ENCODE assay signal across 8 mouse cellular contexts in genomic region chr17:6827740-6828461, GRCm38 (mm10). TPM values are rescaled to one million over a fixed set of nuclear protein-coding genes. Genes with fewer than 3 reads are reported as not detected.
DNase-seq lines count a peak whose midpoint lies in the region; ATAC-seq and TF ChIP-seq lines count a peak whose summit lies in the region.

No protein-coding gene starts in this region.

- peak; percentile 95 for ATAC-seq in heart, embryonic 11.5 days (replicated peaks; ENCODE audit: insufficient number of reproducible peaks, low FRiP score, low TSS enrichment)
- peak; percentile 98 for ATAC-seq in kidney, embryonic 16.5 days (ENCODE audit: low FRiP score, low TSS enrichment)

- H3K36me3 ChIP-seq in C2C12 (ENCODE audit: control insufficient read depth, insufficient read depth) (no peaks in the 10 kb centered on the region), myocyte (ENCODE audit: control insufficient read depth, insufficient read depth) (no peaks in the 10 kb centered on the region)
- no peaks in the 10 kb centered on the region for H3K36me3 ChIP-seq in erythroblast, embryonic 14.5 days (ENCODE audit: control insufficient read depth)
- H3K36me3 ChIP-seq in heart, embryonic 11.5 days (ENCODE audit: control insufficient read depth, insufficient read depth, low read length): no peaks in the 10 kb centered on the region
- H3K36me3 ChIP-seq in kidney, embryonic 16.5 days (ENCODE audit: insufficient read depth, low read length): no peaks in the 10 kb centered on the region
- H3K36me3 ChIP-seq in liver, adult 2 months (ENCODE audit: control insufficient read depth, insufficient read depth, low read length): no peaks in the 10 kb centered on the region
- H3K36me3 ChIP-seq in splenic B cell, adult 2 months (ENCODE audit: control insufficient read depth, insufficient read depth, low read length, poor library complexity, severe bottlenecking): no peaks in the 10 kb centered on the region

- H3K4me3 ChIP-seq in C2C12 (ENCODE audit: insufficient read depth, poor library complexity, severe bottlenecking) (peak overlapping the region; percentile 32), myocyte (peak overlapping the region; percentile 46)
- peak overlapping the region; percentile 76 for H3K4me3 ChIP-seq in erythroblast, embryonic 14.5 days (replicated peaks)
- H3K4me3 ChIP-seq in heart, embryonic 11.5 days (ENCODE audit: low read depth, low read length): peak overlapping the region; percentile 64
- peak overlapping the region; percentile 68 for H3K4me3 ChIP-seq in kidney, embryonic 16.5 days (ENCODE audit: low read length)
- peak overlapping the region; percentile 74 for H3K4me3 ChIP-seq in liver, adult 2 months (ENCODE audit: insufficient read depth, low read depth, low read length)

- peak overlapping the region; percentile 87 for H3K9ac ChIP-seq in heart, embryonic 11.5 days (ENCODE audit: low read depth, low read length)
- H3K9ac ChIP-seq in kidney, embryonic 16.5 days (replicated peaks; ENCODE audit: low read length): peak overlapping the region; percentile 84
- H3K9ac ChIP-seq in liver, adult 2 months (ENCODE audit: low read depth, low read length): peak overlapping the region; percentile 62

- H3K9me3 ChIP-seq in erythroblast, embryonic 14.5 days (ENCODE audit: control insufficient read depth, low read length): peaks cover 3% of the 10 kb centered on the region; the same call in 1 of the 2 replicates
- no peaks in the 10 kb centered on the region for H3K9me3 ChIP-seq in heart, embryonic 11.5 days (replicated peaks; ENCODE audit: control insufficient read depth, low read length)
- no peaks in the 10 kb centered on the region for H3K9me3 ChIP-seq in kidney, embryonic 16.5 days (ENCODE audit: low read length)

- H3K79me2 ChIP-seq in C2C12 (ENCODE audit: control insufficient read depth, insufficient read depth) (no peaks in the 10 kb centered on the region), myocyte (ENCODE audit: control insufficient read depth, insufficient read depth) (no peaks in the 10 kb centered on the region)
- H3K79me2 ChIP-seq in liver, adult 2 months (ENCODE audit: control insufficient read depth, insufficient read depth, low read length): no peaks in the 10 kb centered on the region

- H3K79me3 ChIP-seq in C2C12 (ENCODE audit: low read depth): no peaks in the 10 kb centered on the region

- TF ChIP-seq CTCF in C2C12 (IDR thresholded peaks at IDR 0.05; ENCODE audit: control insufficient read depth, insufficient read depth, insufficient read length): no peak
- no peak for TF ChIP-seq CTCF in brain, embryonic 14.5 days (IDR thresholded peaks at IDR 0.05; ENCODE audit: borderline replicate concordance, extremely low read depth, insufficient read depth, insufficient read length)
- no peak for TF ChIP-seq CTCF in liver, adult 2 months (IDR thresholded peaks at IDR 0.05; ENCODE audit: low read depth, low read length)

- H3K27ac ChIP-seq in heart, embryonic 11.5 days (ENCODE audit: low read depth, low read length): peak overlapping the region; percentile 97
- peak overlapping the region; percentile 99 for H3K27ac ChIP-seq in kidney, embryonic 16.5 days (ENCODE audit: low read length)
- H3K27ac ChIP-seq in liver, adult 2 months (replicated peaks; ENCODE audit: insufficient read depth, low read depth, low read length): peak overlapping the region; percentile 75

- WGBS in heart, embryonic 11.5 days (ENCODE audit: insufficient replicate concordance): 1% methylated on average over 64 of the region's 64 CpGs
- WGBS in kidney, embryonic 16.5 days: 1% methylated on average over 64 of the region's 64 CpGs
- WGBS in liver, adult 2 months: 1% methylated on average over 64 of the region's 64 CpGs

- H3ac ChIP-seq in C2C12 (ENCODE audit: control insufficient read depth, insufficient read length, low read depth): peak overlapping the region; percentile 98
- peak overlapping the region; percentile 12 for H3ac ChIP-seq in myocyte (ENCODE audit: control insufficient read depth, insufficient read length)

- H3K4me1 ChIP-seq in erythroblast, embryonic 14.5 days (ENCODE audit: control insufficient read depth): peaks cover 38% of the 10 kb centered on the region
- peaks cover 3% of the 10 kb centered on the region; the same call in 1 of the 2 replicates for H3K4me1 ChIP-seq in heart, embryonic 11.5 days (ENCODE audit: control insufficient read depth, insufficient read depth, low read length)
- H3K4me1 ChIP-seq in kidney, embryonic 16.5 days (ENCODE audit: insufficient read depth, low read length): peaks cover 12% of the 10 kb centered on the region
- peaks cover 2% of the 10 kb centered on the region; the same call in 1 of the 2 replicates for H3K4me1 ChIP-seq in liver, adult 2 months (ENCODE audit: control insufficient read depth, insufficient read depth, low read length)

- DNase-seq in brain, embryonic 14.5 days (ENCODE audit: low read depth): peak; percentile 98
- DNase-seq in liver, adult 2 months (ENCODE audit: extremely low read depth, low read depth, low spot score): peak; percentile 80
- peak; percentile 100 for DNase-seq in splenic B cell, adult 2 months (ENCODE audit: low read depth, low spot score)

- peak; percentile 54; the same call in 1 of the 2 replicates for TF ChIP-seq POLR2A in brain, embryonic 14.5 days (IDR thresholded peaks at IDR 0.05; ENCODE audit: borderline replicate concordance, extremely low read depth, insufficient read depth, insufficient read length, poor library complexity, severe bottlenecking)
- 0 out of 2 replicates have a peak, but pooled peaks have one; percentile 49 for TF ChIP-seq POLR2A in liver, adult 2 months (IDR thresholded peaks at IDR 0.05; ENCODE audit: extremely low read depth, insufficient read depth, low read length)
- TF ChIP-seq POLR2A in myocyte (IDR thresholded peaks at IDR 0.05; ENCODE audit: insufficient read length, low read depth): peak; percentile 83

- no peaks in the 10 kb centered on the region for H3K27me3 ChIP-seq in C2C12 (ENCODE audit: control insufficient read depth, insufficient read depth, insufficient read length)
- H3K27me3 ChIP-seq in erythroblast, embryonic 14.5 days (ENCODE audit: control insufficient read depth): peaks cover 3% of the 10 kb centered on the region; the same call in 1 of the 2 replicates
- no peaks in the 10 kb centered on the region for H3K27me3 ChIP-seq in heart, embryonic 11.5 days (ENCODE audit: control insufficient read depth, insufficient read depth, low read length)
- H3K27me3 ChIP-seq in kidney, embryonic 16.5 days (ENCODE audit: insufficient read depth, low read length): no peaks in the 10 kb centered on the region
- H3K27me3 ChIP-seq in liver, adult 2 months (ENCODE audit: control insufficient read depth, insufficient read depth, low read length): no peaks in the 10 kb centered on the region
- H3K27me3 ChIP-seq in myocyte (ENCODE audit: control insufficient read depth, insufficient read depth, insufficient read length): no peaks in the 10 kb centered on the region
- no peaks in the 10 kb centered on the region for H3K27me3 ChIP-seq in splenic B cell, adult 2 months (ENCODE audit: control insufficient read depth, insufficient read depth, low read length, poor library complexity, severe bottlenecking)

- H3K4me2 ChIP-seq in heart, embryonic 11.5 days: peak overlapping the region; percentile 74
- H3K4me2 ChIP-seq in kidney, embryonic 16.5 days (replicated peaks; ENCODE audit: low read depth, low read length): peak overlapping the region; percentile 59
- peak overlapping the region; percentile 83 for H3K4me2 ChIP-seq in myocyte (ENCODE audit: low read depth)

TF ChIP-seq in C2C12, 6 proteins besides CTCF, POLR2A, EP300 and RAD21:
- TF ChIP-seq MYOD1 (IDR thresholded peaks at IDR 0.05; ENCODE audit: control insufficient read depth, insufficient read length, low read depth) (peak; percentile 18), USF1 (IDR thresholded peaks at IDR 0.05; ENCODE audit: low read depth) (no peak), CEBPB (IDR thresholded peaks at IDR 0.05; ENCODE audit: low read depth) (peak; percentile 62), MAX (IDR thresholded peaks at IDR 0.05) (peak; percentile 71)

TF ChIP-seq in myocyte, 11 proteins besides CTCF, POLR2A, EP300 and RAD21:
- peak in 2 of 3 experiments; percentile 59 to 79 for TF ChIP-seq MYOD1 (IDR thresholded peaks at IDR 0.05; ENCODE audit: control insufficient read depth in 1 of 3, insufficient read length in 2 of 3, low read depth in 2 of 3)
- TF ChIP-seq CEBPB (IDR thresholded peaks at IDR 0.05; ENCODE audit: insufficient read depth, poor library complexity, severe bottlenecking): peak; percentile 67; the same call in 1 of the 2 replicates
- TF ChIP-seq MAX (IDR thresholded peaks at IDR 0.05; ENCODE audit: low read depth): no peak
- peak; percentile 60 for TF ChIP-seq E2F4 (IDR thresholded peaks at IDR 0.05; ENCODE audit: insufficient read depth)
- no peak for TF ChIP-seq TCF12 (IDR thresholded peaks at IDR 0.05; ENCODE audit: insufficient read depth, poor library complexity, severe bottlenecking)
- TF ChIP-seq SRF (IDR thresholded peaks at IDR 0.05; ENCODE audit: control insufficient read depth, insufficient read length, low read depth): peak; percentile 51
- TF ChIP-seq MYOG (IDR thresholded peaks at IDR 0.05; ENCODE audit: control insufficient read depth in 1 of 3, insufficient read depth in 1 of 3, insufficient read length in 2 of 3, low read depth in 2 of 3): peak in 2 of 3 experiments; percentile 45 to 76
- TF ChIP-seq POLR2AphosphoS2 (IDR thresholded peaks at IDR 0.05; ENCODE audit: insufficient read length, low read depth): peak; percentile 88

RNA-seq across cellular contexts. Expression of gene Ezr, which starts 45.3 kb away (rescaled TPM):
- polyA plus RNA-seq in C2C12 (2012; fragmentation: generic; extraction: Trizol) (78.7 TPM), myocyte (2012; fragmentation: generic; extraction: Trizol) (35.9 TPM)
- 42.8 and 44.5 TPM in 2 replicates for polyA plus RNA-seq in brain, embryonic 14.5 days (2012; rRNA removed)
- polyA plus RNA-seq in erythroblast, embryonic 14.5 days (2012): 10.2 and 11.2 TPM in 2 replicates
- 89.2 and 109 TPM in 2 replicates for polyA plus RNA-seq in heart, embryonic 11.5 days (2014; fragmentation: Nextera tagmentation; extraction: Ambion mirVana)
- 240 and 248 TPM in 2 replicates for polyA plus RNA-seq in kidney, embryonic 16.5 days (2015; fragmentation: Nextera tagmentation; extraction: Ambion mirVana)
- total RNA-seq in liver, adult 2 months (2014; rRNA removed): 3.1 and 3.2 TPM in 2 replicates
- 2.4 and 2.6 TPM in 2 replicates for polyA plus RNA-seq in liver, adult 2 months (2012; rRNA removed)

Comparison
In these comparisons a context has a peak if more than half of its experiments do, and no peak if none do; other contexts are left out.
1. Peak in every context shown above with its lines: DNase-seq, ATAC-seq, H3K4me3 ChIP-seq and H3K27ac ChIP-seq.